Mouse (Mus musculus): ENCODE results near the gene Slc2a3. TPM values are rescaled to one million over a fixed set of nuclear protein-coding genes. Genes with fewer than 3 reads are reported as not detected.
A peak's percentile ranks its signal among the peaks of the same experiment; 100 is the strongest.

The Slc2a3 gene
- total and polyA plus RNA-seq, 2 experiments from 2014 or later = 48.9 to 129 TPM

GRCm38 (mm10) chr6:122711455-122711854 lies 90.0 kb downstream of the Slc2a3 start:
- no peak for TF ChIP-seq CTCF (IDR thresholded peaks at IDR 0.05; ENCODE audit: low read depth)
- DNase-seq (ENCODE audit: low spot score) (no peak), ATAC-seq (no peak)
- no peak overlapping the region for H3K4me2 ChIP-seq (ENCODE audit: low read depth, low read length)
- H3K9me3 ChIP-seq (ENCODE audit: low read length) = no peaks in the 10 kb centered on the region
- no peaks in the 10 kb centered on the region for H3K36me3 ChIP-seq (ENCODE audit: insufficient read depth, low read length)
- WGBS = 88% methylated on average over 2 of the region's 2 CpGs
- H3K4me1 ChIP-seq (ENCODE audit: insufficient read depth, low read length) = no peaks in the 10 kb centered on the region
- H3K27ac ChIP-seq = no peak overlapping the region
- H3K9ac ChIP-seq (replicated peaks; ENCODE audit: low read length) = no peak overlapping the region
- no peak overlapping the region for H3K4me3 ChIP-seq (ENCODE audit: low read length)
- no peaks in the 10 kb centered on the region for H3K27me3 ChIP-seq (ENCODE audit: insufficient read depth, low read length)

DNA sequence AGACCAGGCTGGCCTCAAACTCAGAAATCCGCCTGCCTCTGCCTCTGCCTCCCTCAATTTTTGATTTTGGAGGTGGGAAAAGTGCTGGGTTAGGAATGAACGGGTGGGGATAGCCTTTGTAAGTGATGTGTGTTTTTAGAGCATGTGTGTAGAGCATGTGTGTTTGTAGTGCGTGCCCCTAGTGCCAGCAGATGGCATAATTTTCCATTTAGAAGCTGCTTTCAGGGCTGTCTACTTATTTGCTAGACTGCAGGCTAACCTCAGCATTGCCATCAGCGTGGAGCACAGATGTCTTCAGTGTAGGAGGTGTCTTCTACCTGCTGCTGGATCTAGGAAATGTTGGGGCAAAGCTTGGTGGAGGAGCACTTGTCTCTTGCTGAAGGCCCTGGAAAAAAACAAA lies 92.6 kb downstream of the Slc2a3 start:
- Histone ChIP-seq H3K4me2 (ENCODE audit: low read depth, low read length) (no peak overlapping the region), H3K9me3 (ENCODE audit: low read length) (no peaks in the 10 kb centered on the region), H3K4me1 (ENCODE audit: insufficient read depth, low read length) (no peaks in the 10 kb centered on the region), H3K27ac (no peak overlapping the region), H3K9ac (replicated peaks; ENCODE audit: low read length) (no peak overlapping the region), H3K27me3 (ENCODE audit: insufficient read depth, low read length) (no peaks in the 10 kb centered on the region), H3K4me3 (ENCODE audit: low read length) (no peak overlapping the region), H3K36me3 (ENCODE audit: insufficient read depth, low read length) (no peaks in the 10 kb centered on the region)
- WGBS = 61% methylated on average over 4 of the region's 4 CpGs
- DNase-seq (ENCODE audit: low spot score) (peak; percentile 28), ATAC-seq (no peak)
- TF ChIP-seq CTCF (IDR thresholded peaks at IDR 0.05; ENCODE audit: low read depth) = peak; percentile 42

- Histone ChIP-seq H3K4me3 (ENCODE audit: low read length) (no peak within 1 kb of the TSS), H3K9me3 (ENCODE audit: low read length) (no peaks in the 10 kb centered on the region), H3K36me3 (ENCODE audit: insufficient read depth, low read length) (no peaks in the 10 kb centered on the region), H3K4me1 (ENCODE audit: insufficient read depth, low read length) (no peaks in the 10 kb centered on the region), H3K27ac (no peak within 1 kb of the TSS), H3K4me2 (ENCODE audit: low read depth, low read length) (no peak within 1 kb of the TSS), H3K9ac (replicated peaks; ENCODE audit: low read length) (no peak within 1 kb of the TSS), H3K27me3 (ENCODE audit: insufficient read depth, low read length) (no peaks in the 10 kb centered on the region)
- DNase-seq (ENCODE audit: low spot score) (no peak), ATAC-seq (no peak)
- TF ChIP-seq CTCF (IDR thresholded peaks at IDR 0.05; ENCODE audit: low read depth) = no peak
- WGBS = 33% methylated on average over 12 of the region's 12 CpGs
Observed at GRCm38 (mm10) chr6:122707036-122707800, 94.2 kb downstream of the Slc2a3 start, which contains the start of gene Nanog. Gene Nanog, plus strand, starts transcription at chr6:122707489.

- H3K9ac ChIP-seq (replicated peaks; ENCODE audit: low read length) = no peak overlapping the region
- H3K36me3 ChIP-seq (ENCODE audit: insufficient read depth, low read length) = no peaks in the 10 kb centered on the region
- no peak for TF ChIP-seq CTCF (IDR thresholded peaks at IDR 0.05; ENCODE audit: low read depth)
- H3K27me3 ChIP-seq (ENCODE audit: insufficient read depth, low read length) = no peaks in the 10 kb centered on the region
- no peak overlapping the region for H3K4me3 ChIP-seq (ENCODE audit: low read length)
- 69% methylated on average over 12 of the region's 12 CpGs for WGBS
- H3K27ac ChIP-seq = no peak overlapping the region
- H3K4me2 ChIP-seq (ENCODE audit: low read depth, low read length) = no peak overlapping the region
- H3K9me3 ChIP-seq (ENCODE audit: low read length) = no peaks in the 10 kb centered on the region
- ATAC-seq (no peak), DNase-seq (ENCODE audit: low spot score) (no peak)
- H3K4me1 ChIP-seq (ENCODE audit: insufficient read depth, low read length) = no peaks in the 10 kb centered on the region
Observed at GRCm38 (mm10) chr6:122706337-122706840, 95.1 kb downstream of the Slc2a3 start.

GRCm38 (mm10) chr6:122703706-122704105 lies 97.7 kb downstream of the Slc2a3 start:
- ATAC-seq = no peak

GRCm38 (mm10) chr6:122703251-122703650 lies 98.2 kb downstream of the Slc2a3 start:
- H3K36me3 ChIP-seq (ENCODE audit: insufficient read depth, low read length) = no peaks in the 10 kb centered on the region
- WGBS = 18% methylated on average over 6 of the region's 6 CpGs
- TF ChIP-seq CTCF (IDR thresholded peaks at IDR 0.05; ENCODE audit: low read depth) = no peak
- H3K9me3 ChIP-seq (ENCODE audit: low read length) = no peaks in the 10 kb centered on the region
- H3K4me3 ChIP-seq (ENCODE audit: low read length) = no peak overlapping the region
- DNase-seq (ENCODE audit: low spot score) (no peak), ATAC-seq (no peak)
- H3K27me3 ChIP-seq (ENCODE audit: insufficient read depth, low read length) = no peaks in the 10 kb centered on the region
- H3K4me1 ChIP-seq (ENCODE audit: insufficient read depth, low read length) = no peaks in the 10 kb centered on the region
- no peak overlapping the region for H3K9ac ChIP-seq (replicated peaks; ENCODE audit: low read length)
- H3K27ac ChIP-seq = no peak overlapping the region
- peak overlapping the region; percentile 47 for H3K4me2 ChIP-seq (ENCODE audit: low read depth, low read length)

More at GRCm38 (mm10) chr6:122703706-122704105, 97.7 kb downstream of the Slc2a3 start:
- Histone ChIP-seq H3K4me2 (ENCODE audit: low read depth, low read length) (no peak overlapping the region), H3K36me3 (ENCODE audit: insufficient read depth, low read length) (no peaks in the 10 kb centered on the region), H3K9me3 (ENCODE audit: low read length) (no peaks in the 10 kb centered on the region), H3K4me3 (ENCODE audit: low read length) (no peak overlapping the region), H3K9ac (replicated peaks; ENCODE audit: low read length) (no peak overlapping the region), H3K4me1 (ENCODE audit: insufficient read depth, low read length) (no peaks in the 10 kb centered on the region), H3K27me3 (ENCODE audit: insufficient read depth, low read length) (no peaks in the 10 kb centered on the region), H3K27ac (no peak overlapping the region)
- WGBS = 25% methylated on average over 1 of the region's 1 CpGs
- no peak for TF ChIP-seq CTCF (IDR thresholded peaks at IDR 0.05; ENCODE audit: low read depth)
- no peak for DNase-seq (ENCODE audit: low spot score)

All from hindbrain, postnatal 0 days (tissue).